Mouse (Mus musculus): Measurements from ENCODE around the gene Snx6. TPM values are rescaled to one million over a fixed set of nuclear protein-coding genes. Genes with fewer than 3 reads are reported as not detected.

Gene Snx6
- 80.9 and 101 TPM in 2 replicates for polyA plus RNA-seq (2015; fragmentation: Nextera tagmentation; extraction: Ambion mirVana)

DNA sequence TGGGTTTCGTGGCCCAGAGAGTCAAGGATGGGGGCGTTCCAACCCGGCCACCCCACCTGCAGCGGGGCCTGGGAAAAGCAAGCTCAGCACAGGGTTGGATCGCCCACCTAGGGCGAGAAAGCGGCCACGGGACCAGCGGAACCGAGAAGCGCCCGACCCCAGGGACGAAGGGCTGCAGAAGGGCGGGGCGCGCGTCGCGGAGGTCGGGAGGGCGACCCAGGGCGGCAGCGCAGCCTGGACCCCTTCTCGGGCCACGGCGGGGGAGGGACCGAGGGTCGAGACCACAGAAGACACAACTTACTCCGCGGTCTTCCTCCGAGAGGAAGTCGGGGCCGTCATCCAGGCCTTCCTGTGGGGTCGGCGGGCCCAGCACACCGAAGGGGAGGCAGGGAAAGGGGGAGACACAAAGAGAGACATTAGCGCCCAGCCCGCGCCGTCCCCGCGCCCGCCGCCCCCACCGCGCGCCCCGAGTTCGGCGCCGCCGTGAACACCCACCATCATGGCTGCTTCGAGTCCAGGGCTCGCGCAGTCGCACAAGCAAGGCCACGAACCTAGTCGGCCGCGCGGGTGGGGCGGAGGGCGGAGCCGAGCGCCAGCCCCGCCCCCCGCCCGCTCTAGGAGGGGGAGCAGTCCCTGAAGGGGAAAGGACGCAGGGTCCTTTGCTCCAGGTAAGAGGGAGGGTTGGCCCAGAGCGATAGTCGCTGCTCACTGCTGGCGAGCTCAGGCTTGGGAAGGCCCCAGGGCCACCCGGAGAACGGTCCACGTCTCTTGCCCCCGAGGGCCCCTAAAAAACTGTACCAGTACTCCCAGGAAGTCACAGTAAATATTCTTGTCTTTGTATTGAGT is at the start of gene Snx6:
Gene Snx6, minus strand, starts transcription at position 551 of the 846 bp plus-strand sequence.

Other genes with a start within 250 kb of the Snx6 start
- 133 and 141 TPM in 2 replicates for gene Sptssa, start 139.1 kb downstream of the Snx6 start, polyA plus RNA-seq (2015; fragmentation: Nextera tagmentation; extraction: Ambion mirVana)
- gene Eapp, start 99.8 kb downstream of the Snx6 start, polyA plus RNA-seq (2015; fragmentation: Nextera tagmentation; extraction: Ambion mirVana), result 63.9 and 69.3 TPM in 2 replicates
- gene Cfl2, start 67.2 kb upstream of the Snx6 start, polyA plus RNA-seq (2015; fragmentation: Nextera tagmentation; extraction: Ambion mirVana), result 1,135 and 1,256 TPM in 2 replicates
- not detected in 2 replicates for gene Gm20403, start 190.8 kb upstream of the Snx6 start, polyA plus RNA-seq (2015; fragmentation: Nextera tagmentation; extraction: Ambion mirVana)
- gene Baz1a, start 218.6 kb upstream of the Snx6 start, polyA plus RNA-seq (2015; fragmentation: Nextera tagmentation; extraction: Ambion mirVana), result 7.3 and 7.9 TPM in 2 replicates